Mouse (Mus musculus) testis, postnatal 14 days (tissue): ENCODE results near the gene Eepd1.

Source experiments
- DNase-seq: peaks from one replicate; pipeline ENCODE4 v3.0.0; 2021; ENCODE audit warnings: low spot score

Eepd1 gene

DNA sequence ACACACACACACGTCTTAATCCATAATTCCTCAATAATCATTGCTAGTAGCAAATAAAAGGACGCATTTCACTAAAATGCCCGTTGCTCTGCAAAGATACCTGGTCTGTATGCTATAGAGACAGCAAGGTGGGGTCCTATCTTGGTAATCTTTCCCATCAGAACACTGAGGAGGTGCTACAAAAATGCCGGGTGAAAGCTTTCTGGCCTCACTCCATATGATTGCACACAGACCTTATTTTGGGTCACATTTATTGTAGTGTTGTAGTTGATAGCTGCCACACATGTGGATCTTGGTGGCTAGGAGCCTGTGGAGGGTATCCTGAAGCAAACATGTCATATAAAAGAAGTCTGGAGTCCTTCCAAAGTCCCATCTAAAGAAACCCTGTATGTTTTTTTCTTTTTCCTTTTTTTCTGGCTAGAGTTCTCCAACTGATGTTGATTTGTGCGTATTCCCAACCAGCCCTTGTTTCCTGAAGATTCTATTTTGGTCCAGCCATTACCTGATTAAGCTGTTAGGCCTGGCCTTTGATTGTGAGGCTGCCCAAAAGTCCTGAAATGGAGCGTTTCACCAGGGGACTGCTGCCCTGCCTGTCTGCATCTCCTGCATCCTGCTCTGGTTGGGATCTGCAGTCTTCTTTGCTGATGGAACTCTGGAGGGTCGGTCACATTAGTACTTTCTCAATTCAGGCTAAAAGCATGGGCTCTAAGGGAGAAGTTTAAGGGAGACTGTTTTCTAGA, 8.0 kb downstream of the Eepd1 start:
- no peak for DNase-seq

GRCm38 (mm10) chr9:25490278-25491145, 9.2 kb downstream of the Eepd1 start:
- no peak for DNase-seq

GRCm38 (mm10) chr9:25493918-25494317, 12.6 kb downstream of the Eepd1 start:
- DNase-seq = no peak

- DNase-seq = no peak
Measured at GRCm38 (mm10) chr9:25495601-25496000, 14.3 kb downstream of the Eepd1 start.

DNA sequence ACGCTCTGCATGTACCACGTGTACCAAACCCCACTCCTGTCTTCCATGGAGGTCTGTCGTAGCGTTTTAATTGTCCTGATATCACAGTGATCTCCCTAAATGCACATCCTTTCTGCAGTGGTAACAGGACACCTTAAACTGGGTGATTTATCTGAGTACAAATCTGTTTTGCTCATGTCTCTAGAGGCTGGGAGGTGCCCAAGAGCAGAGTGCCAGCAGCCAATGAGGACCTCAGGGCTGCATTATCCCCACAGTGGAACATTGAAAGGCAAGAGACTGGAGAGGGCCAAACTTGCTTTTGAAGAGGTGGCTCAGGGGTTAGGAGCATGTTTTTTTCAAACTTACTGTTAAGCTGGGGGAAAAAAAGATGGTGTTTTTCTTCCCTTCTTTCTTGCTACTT, 14.8 kb downstream of the Eepd1 start:
- DNase-seq = no peak

DNA sequence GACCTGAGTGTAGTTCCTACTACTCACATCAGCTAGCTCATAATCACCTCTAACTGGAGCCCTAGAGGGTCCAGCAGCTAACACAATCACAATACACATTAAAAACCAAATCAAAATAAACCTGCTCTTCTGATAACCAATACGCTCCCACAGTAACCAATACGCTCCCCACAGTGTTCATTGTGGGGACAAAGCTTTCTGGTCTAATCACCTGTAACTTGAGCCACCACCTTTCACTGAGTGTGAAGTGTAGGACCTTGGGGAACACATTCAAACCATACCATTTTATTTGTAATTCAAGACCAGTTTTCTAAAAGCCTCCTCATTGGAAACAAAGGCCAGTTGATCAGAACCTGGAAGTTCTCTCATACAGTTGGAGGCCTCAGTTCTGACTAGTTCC, 15.4 kb downstream of the Eepd1 start:
- DNase-seq = no peak

- no peak for DNase-seq
Measured at GRCm38 (mm10) chr9:25498770-25499169, 17.4 kb downstream of the Eepd1 start.

DNA sequence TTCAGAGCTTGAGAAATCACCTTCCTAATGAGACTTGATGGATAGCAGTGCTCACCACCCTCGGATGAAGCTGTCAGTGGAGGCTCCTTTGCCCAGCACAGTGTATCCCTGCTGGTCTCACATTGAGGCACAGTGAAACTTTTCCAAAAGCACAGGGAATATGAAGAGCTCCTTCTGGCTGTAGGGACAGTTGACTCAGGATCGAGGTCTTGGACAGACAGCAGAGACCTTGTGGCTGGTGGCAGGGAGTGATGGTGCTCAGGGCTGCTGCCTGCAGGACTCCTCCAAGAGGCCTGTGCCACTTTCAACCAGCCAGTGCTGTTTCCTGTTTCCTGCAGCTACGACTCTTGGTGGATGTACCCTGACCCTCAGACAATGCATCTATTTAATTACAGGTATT, 18.0 kb downstream of the Eepd1 start:
- no peak for DNase-seq

- DNase-seq = no peak
Measured at GRCm38 (mm10) chr9:25500031-25500430, 18.7 kb downstream of the Eepd1 start.

DNA sequence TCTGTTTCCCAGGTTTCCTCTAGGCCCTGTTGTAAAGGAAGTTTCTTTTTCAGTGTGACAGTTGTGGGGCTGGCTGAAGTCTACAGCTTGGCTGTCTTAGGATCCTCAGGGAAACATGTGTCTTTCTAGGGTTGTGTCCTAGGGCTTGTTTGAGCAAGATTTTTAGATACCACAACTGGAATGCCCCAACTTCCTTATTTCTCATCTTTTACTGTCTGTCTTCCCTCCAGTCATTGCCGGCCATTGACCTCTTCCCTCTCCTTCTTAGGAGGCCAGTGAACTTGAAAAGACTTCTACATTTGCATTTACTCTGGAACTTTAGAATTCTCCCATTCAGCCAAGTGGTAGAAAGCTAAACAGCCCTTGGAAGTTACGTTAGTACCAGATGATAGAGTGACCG, 27.5 kb downstream of the Eepd1 start:
- no peak for DNase-seq

- DNase-seq = no peak
Measured at GRCm38 (mm10) chr9:25510572-25510971, 29.2 kb downstream of the Eepd1 start.

DNA sequence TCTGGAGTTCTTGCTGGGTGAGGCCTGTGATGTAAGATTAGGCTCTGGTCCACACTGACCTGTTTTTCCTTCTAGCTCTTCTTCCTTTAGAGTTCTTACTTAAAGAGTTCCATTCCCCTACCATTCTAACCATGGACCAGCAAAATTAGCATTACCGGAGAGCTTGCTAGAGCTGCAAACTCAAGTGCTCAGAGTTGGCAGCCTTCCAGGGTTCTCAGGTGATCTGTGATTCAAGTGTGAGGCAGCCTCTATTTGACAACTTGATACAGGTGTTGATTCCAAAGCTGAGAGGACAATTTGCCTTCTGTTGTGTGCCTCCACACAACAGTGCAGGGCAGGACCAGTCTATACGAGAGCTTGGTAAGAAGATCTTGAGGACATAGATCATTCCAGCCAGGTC, 31.7 kb downstream of the Eepd1 start:
- no peak for DNase-seq

DNA sequence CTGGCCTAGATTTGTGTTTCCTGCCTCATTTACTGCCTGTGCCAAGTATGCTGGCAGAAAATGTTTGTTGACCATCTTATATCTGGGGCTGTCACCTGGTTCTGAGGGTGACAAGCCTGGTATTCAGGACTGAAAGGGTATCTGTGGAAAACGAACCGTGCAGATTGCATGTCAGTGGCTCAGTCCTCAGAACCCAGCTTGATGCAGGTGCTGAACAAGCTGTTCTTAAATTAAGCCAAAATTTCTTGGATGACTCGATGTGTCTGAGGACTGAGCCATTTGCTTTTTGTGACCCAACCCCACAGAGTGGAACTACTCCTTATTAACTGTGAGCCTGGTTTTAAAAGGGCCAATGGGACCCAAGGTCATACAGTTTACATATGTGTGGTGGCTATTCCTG, 32.2 kb downstream of the Eepd1 start:
- no peak for DNase-seq

- DNase-seq = no peak
Measured at GRCm38 (mm10) chr9:25516640-25517039, 35.3 kb downstream of the Eepd1 start.

DNA sequence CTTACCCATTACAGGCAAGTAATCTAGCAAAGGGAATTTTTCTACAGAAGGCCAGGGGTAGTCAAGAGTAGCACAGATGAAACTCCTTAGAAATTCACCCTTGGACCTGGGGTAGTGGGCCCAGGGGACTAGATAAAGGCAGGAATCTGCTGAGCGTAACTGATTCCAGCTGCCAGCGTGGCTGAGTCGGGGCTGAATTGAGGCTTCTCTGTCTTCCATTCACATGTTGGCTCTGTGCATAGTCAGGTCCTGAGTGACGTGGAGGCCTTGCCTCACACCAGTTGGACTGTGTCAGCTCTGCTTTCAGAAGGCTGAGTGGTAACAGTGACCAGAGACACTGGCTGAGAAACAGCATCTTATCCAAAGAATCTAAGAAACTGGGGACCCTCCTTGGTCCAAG, 36.6 kb downstream of the Eepd1 start:
- DNase-seq = no peak

GRCm38 (mm10) chr9:25519193-25519592, 37.8 kb downstream of the Eepd1 start:
- DNase-seq = no peak

- DNase-seq = no peak
Measured at GRCm38 (mm10) chr9:25520826-25521225, 39.5 kb downstream of the Eepd1 start.

DNA sequence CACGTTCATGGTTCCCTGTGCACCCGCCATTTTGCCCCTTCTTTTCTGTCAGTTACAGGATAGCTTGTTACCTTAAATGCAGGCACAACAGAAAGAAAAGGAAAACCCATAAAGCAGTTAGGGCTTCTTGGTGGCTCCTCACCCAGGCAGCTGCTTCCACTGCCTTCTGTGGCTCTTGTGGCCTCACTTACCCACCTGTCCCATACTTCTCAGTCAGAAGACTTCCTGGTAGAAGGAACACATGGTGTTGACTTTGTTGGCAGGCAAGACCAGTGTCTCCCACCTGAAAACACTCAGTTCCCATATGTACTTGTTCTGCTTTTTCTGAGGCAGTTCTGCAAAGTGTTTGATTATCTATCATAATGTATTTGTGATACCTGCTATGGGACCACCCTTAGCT, 40.5 kb downstream of the Eepd1 start:
- no peak for DNase-seq

DNA sequence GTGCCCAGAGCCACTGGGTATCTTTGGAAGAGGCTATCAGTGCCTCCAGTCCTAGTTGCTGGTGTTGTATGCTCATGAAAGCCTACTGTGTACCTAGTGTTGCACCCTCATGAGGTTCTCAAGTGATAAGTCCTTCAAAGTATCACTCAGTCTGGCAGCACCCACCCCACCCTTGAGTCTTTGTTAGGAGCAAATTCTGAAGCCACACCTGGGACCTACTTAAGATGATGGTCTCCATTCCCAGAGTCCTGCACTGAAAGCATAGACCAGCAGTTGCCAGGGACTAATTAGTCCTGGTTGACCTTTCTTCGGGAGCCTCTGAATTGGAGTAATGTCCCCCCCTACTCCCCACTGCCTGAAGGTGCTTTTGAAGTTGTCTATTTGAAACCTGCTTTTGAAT, 45.2 kb downstream of the Eepd1 start:
- no peak for DNase-seq

- no peak for DNase-seq
Measured at GRCm38 (mm10) chr9:25526927-25527337, 45.6 kb downstream of the Eepd1 start.

DNA sequence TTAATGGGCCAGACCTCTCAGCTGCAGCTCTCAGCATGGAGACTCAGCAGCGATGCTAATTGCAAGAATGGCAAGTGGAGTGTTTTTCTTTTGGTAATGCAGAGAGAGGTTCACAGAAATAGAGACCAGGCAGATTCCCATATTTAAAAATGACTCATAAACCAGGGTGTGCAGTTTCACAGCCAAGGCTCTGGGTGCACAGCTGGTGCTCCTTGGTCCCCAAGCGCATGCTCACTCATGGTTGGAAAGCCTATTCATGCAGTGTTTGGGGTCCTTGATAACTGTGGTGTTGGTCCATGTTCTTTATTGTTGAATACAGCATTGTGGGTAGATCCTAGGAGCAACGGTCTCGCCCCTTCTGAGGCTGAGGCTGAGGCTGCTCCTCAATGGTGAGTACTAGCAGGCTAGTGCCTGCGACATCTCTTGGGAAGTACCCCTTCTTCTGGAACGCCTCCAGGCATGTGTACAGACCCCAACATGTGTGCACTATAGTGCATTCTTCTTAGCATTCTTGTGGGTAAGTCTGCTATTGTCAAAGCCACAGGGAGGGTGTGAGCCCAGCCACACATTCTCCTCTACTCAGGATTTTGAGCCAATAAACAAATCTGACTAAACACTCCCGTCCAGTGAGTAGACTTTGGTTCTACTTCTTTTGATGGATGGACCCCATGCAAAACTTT, 46.2 kb downstream of the Eepd1 start:
- DNase-seq = no peak

DNA sequence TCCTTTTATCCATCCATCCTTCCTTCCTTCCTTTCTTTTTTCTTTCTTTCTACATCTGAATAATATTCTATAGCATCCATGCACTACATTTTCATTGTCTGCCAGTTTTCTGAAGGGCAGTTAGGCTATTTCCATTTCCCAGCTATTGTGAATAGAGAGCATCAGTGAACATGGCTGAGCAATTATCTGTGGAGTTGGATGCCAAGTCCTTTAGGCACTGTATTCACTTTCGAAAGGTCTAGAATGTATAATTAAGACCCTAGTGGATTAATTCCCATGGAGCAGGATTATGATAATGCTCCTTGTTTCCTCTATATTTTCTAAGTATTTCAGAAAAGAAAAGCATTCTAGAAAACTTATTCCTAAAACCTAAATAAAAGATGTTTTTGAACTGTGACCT, 50.3 kb downstream of the Eepd1 start:
- DNase-seq = no peak

DNA sequence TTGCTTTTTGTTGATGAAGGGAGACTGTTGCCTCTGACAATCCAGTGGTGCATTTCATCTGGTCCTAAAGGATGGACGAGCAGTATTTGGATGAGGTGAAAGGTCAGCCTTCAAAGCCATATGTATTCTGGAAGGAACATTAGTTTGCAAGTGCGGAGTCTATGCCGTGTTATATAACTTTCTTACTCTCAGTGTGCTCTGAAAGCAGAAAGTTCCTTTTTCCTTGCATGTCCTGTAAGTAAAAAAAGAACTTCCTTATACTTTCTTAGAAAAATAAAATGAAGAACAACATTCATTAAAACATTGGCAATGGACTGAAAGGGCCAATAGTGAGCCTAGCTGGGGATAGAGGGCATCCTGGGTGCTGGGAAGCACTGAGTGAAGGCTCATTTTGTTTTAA, 50.8 kb downstream of the Eepd1 start:
- no peak for DNase-seq
